Mouse (Mus musculus): ENCODE measurements around the gene Stk11.
"Not testable (repeated sequence)": the region's sequence is repeated elsewhere in the genome, so short reads cannot be mapped to it uniquely, and the experiment has no call there.

The Stk11 gene

GRCm38 (mm10) chr10:80157141-80157929 is 41.7 kb downstream of the Stk11 start:
- no peak for DNase-seq (ENCODE audit: low spot score in 2 of 2)

DNA sequence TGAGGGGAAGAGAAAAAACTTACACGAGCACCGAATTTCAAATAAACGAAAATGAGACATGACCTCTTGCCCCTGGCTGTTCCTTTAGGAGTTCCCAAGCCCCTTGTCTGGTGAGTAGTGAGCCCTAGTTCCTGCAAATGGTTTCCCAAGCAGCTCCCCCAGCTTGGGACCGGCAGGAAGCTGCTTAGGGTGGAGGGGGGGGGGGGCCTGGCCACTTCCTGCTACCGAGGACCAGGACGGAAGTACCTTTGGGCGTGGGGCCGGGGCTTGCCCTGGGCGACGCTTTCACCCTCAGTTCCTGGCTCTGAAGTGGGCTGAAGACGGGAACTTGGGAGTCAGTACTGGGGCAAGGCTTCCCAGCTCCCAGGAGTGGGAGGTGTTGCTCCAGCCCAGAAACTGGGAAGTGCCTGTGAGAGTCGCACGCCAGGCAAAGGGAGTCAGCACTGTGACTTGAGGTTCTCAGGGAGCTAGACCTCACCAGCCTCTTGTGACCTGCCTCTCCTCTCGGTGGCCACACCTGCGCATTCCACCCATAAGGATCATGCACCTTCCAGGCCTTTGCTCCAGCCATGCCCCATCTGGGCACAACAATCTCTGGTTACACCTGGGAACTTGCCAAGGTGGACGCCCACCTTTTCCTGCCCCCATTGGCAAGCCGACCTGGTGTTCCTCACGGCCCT is 42.8 kb downstream of the Stk11 start:
- no peak for DNase-seq (ENCODE audit: low spot score in 2 of 2)

- no peak for DNase-seq (ENCODE audit: low spot score in 2 of 2)
Measured at GRCm38 (mm10) chr10:80159021-80159560, 43.5 kb downstream of the Stk11 start.

- peak; percentile 98 to 99 for DNase-seq (ENCODE audit: low spot score in 2 of 2)
Measured at GRCm38 (mm10) chr10:80159561-80160454, 44.2 kb downstream of the Stk11 start.

- DNase-seq (ENCODE audit: low spot score in 2 of 2), result no peak
Measured at GRCm38 (mm10) chr10:80160455-80161371, 45.1 kb downstream of the Stk11 start.

- no peak for DNase-seq (ENCODE audit: low spot score in 2 of 2)
Measured at GRCm38 (mm10) chr10:80161522-80162242, 46.1 kb downstream of the Stk11 start.

DNA sequence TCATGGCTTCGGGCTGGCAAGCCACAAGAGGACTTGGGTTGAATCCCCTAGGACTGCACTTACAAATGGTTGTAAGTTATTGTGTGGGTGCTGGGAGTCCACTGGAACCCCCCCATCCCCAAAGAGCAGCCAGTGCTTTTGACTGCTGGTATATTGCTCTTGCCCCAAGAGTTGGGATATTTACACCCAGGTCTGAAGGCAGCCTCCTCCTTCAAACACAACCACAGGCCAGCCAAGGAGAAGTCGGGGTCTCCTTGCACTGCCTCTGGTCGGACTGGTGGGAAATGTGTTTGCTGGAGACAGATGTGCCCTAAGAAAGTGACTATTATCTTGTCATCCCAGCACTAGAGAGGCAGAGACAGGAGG is 46.6 kb downstream of the Stk11 start:
- DNase-seq (ENCODE audit: low spot score in 2 of 2), result no peak

DNA sequence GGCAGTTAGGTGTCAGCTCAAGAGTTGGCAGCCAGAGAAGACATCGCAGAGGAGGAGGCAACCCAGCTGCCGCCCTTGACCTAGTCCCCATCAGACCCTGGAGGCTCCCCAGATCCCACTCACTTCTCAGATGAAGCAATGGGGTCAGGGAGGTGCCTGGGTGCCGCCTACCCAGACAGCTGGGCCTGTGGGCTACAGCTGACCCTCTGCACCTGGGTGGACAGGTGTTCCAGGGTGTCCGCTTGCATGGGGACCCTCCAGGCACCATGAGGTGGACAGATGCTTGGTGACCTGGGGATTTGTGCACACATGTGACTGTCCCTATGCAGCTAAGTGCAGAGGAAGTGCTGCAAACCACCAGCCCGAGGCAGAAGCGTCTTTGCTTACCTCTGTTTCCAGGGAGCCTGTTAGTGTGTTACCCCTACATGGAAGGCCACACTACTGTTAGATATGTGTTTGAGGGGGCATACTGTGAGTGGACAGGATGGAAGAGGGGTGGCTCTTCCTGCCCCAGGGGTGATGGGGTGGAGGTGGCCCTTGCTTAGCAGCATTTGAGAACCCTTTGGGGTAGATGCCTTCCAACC is 47.2 kb downstream of the Stk11 start:
- DNase-seq (ENCODE audit: low spot score in 2 of 2), result no peak

DNA sequence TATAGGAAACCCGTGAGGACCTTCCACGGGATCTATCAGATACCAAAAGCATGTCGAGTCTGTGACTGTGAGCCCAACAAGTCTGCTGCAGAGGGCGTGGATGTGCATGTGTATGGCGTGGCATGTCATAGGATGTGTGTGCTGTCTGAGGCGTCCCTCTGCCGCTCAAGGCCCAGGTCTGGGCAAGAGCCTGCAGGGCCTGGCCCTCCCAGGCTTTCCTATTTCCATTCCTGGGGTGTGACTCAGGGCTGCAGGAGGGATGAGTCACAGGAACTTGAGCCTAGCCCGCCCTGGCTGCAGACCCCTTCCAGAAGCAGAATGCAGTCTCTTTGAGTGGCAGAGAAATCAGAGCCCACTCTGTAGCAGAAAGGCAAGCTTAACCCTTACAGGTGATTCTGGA is 48.1 kb downstream of the Stk11 start:
- no peak for DNase-seq (ENCODE audit: low spot score in 2 of 2)

GRCm38 (mm10) chr10:80164161-80164997 is 48.8 kb downstream of the Stk11 start:
- no peak for DNase-seq (ENCODE audit: low spot score in 2 of 2)

GRCm38 (mm10) chr10:80164998-80165344 is 49.4 kb downstream of the Stk11 start:
- peak; percentile 94 for DNase-seq (ENCODE audit: low spot score in 2 of 2)

DNA sequence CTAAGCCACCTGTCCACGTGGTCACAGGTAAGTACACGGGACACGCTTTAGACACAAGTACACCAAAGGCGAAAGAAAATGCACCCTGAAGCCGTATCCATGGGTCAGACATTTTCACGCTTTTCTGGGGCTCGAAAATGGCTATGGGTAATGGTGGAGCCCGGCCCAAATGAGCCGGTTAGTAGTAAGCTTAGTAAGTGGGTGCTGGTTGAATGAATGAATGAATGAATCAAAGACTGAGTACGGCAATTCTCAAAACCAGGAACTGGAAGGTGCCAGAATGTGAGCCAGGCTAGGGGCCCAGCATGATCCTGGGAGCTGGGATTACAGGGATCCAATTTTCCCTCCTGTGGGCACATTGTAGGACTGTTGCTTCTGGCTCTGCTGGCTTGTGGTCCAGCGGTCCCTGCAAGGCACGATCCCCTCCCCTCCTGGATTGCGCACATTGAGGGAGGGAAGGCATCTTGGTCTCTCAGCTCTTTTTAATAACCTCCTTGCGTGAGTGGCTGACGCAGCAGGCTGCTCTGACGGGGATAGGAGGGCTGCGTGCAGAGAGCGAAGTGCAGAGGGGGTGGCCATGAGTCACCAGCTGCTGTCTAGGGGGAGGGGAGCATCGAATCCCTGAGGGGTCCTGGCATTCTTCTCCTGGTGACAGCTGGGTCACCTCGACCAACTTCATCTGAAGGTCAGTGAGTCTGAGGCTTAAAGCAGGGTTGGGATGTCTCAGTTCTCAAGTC is 50.0 kb downstream of the Stk11 start, which contains the start of gene Cirbp:
Gene Cirbp, plus strand, starts transcription at position 594 of the 737 bp plus-strand sequence.
- no peak for DNase-seq (ENCODE audit: low spot score in 2 of 2)

DNA sequence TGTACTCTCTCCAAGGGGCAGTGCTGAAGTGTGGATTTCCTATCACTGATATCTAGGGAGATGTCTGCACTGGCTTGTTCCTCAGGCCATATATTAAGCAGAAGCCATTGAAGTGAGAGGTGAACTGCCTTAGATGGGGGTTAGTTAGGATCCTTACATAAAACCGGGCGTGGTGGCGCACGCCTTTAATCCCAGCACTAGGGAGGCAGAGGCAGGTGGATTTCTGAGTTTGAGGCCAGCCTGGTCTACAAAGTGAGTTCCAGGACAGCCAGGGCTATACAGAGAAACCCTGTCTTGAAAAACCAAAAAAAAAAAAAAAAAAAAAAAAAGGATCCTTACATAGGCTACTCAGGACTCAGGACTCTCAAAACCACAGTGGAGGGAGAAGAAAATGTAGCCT is 50.5 kb downstream of the Stk11 start:
- DNase-seq (ENCODE audit: low spot score in 2 of 2), result not testable (repeated sequence)

DNA sequence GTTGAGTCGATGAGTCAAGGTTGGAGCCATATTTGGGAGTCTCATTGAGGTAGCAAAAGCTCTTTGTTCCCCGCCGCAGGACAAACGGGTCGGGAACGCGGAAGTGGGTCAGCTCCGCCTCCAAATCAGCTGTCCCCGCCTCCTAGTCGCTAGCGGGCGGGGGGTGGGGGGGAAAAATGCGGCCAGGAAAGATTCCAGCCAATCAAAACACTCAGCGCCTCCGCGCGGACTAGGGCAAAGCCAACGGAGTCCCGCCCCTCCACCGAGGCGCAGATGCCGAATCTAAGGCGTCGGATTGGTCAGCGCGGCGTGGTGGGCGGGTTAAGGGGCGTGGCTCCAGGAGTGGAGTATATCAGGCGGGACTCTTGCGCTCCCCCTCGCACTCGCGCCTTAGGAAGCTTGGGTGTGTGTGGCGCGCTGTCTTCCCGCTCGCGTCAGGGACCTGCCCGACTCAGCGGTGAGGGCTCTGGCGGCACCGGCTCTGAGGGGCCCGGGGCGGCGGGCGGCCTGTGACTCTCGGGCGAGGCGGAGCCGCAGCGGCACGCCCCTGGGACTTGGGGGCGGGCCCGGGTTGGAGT is 51.9 kb downstream of the Stk11 start:
- DNase-seq (ENCODE audit: low spot score in 2 of 2), result peak; percentile 96 to 97

DNA sequence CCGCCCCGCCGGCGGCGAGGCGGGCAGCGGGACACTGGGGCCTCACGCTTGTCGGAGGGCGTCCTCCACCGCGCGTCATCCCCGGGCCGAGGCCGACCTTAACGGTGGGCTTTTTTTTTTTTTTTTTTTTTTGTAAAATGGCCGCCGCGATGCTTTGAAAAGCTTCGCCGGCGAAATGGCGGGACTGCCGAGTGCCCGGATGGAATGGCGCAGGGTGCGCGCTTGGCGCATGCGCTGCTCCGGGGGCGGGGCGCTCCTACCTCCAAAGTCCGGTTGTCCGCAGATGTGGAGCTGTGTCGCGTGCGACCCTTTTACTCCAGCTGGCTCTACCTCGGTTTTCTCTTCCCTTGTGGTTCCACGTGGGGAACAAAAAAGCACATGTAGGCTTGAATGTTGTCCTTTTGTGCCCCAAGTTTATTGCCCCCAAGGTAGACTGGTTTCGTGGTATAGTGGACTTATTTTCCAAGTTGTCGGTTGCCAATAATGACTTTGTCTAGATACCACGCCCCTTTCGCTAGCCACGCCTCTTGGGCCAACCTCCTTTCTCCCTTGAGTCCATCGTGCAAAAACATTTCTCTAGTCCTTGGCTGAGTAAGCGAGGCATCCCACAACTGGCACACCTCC is 52.5 kb downstream of the Stk11 start:
- DNase-seq (ENCODE audit: low spot score in 2 of 2), result peak; percentile 82 to 89

- no peak for DNase-seq (ENCODE audit: low spot score in 2 of 2)
Measured at GRCm38 (mm10) chr10:80169070-80169469, 53.5 kb downstream of the Stk11 start.

GRCm38 (mm10) chr10:80169651-80170050 is 54.0 kb downstream of the Stk11 start:
- no peak for DNase-seq (ENCODE audit: low spot score in 2 of 2)
